10 mouse cellular contexts compared by ENCODE assay signal in the genomic region with DNA sequence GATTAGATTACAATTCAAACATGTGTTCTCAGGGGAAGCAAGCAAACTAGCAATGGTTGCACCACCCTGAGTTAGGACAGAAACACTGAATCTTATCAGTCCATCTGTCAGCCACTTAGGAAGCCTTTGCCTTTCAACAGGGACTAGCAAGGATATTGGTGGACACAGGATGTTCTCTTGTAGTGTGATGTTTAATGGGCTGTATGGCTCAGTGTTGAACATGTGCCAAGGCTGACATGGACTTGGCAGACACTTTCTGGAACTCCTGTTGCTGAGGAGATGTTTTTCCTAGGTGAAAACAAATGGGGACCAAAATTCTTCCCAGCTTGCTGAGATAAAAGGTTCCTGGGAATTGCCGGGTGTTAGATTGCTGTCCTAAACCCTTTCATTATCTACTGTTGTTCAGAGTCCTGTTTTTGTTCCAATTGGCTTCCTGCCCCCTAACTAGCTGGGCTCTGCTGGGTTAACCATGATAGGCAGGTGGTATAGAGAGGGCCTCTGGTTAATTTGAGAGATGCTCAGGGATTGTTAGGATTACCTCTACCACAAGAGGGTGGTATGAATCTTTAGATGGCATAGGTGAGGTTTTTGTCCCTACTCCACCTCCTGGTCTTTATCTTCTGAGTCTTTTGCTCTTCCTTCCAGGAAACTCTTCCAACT.
A peak's percentile ranks its signal among the peaks of the same experiment; 100 is the strongest.
DNase-seq lines count a peak whose midpoint lies in the region; ATAC-seq and TF ChIP-seq lines count a peak whose summit lies in the region.
"Had no signal": no experiment of that assay in that cellular context is flagged by ENCODE, and none has a peak within 500 bp of the region (broad histone marks: within the 10 kb centered on the region; RNA-seq: fewer than 3 reads in every experiment).

No protein-coding gene starts in this region.

- no peak for TF ChIP-seq POLR2A in embryonic fibroblast, embryonic 13.5 days (IDR thresholded peaks at IDR 0.05; ENCODE audit: low read depth, low read length)

- no peaks in the 10 kb centered on the region for H3K36me3 ChIP-seq in lung, postnatal 0 days (ENCODE audit: insufficient read depth, low read length)
- H3K36me3 ChIP-seq: stomach, embryonic 15.5 days had no signal

- 38% methylated on average over 1 of the region's 1 CpGs for WGBS in lung, postnatal 0 days

- H3K4me2 ChIP-seq in lung, postnatal 0 days (replicated peaks; ENCODE audit: low read depth, low read length): no peak overlapping the region
- H3K4me2 ChIP-seq: heart, embryonic 11.5 days; stomach, embryonic 15.5 days had no signal

- TF ChIP-seq EP300 in lung, postnatal 0 days (IDR thresholded peaks at IDR 0.05): no peak

- no peaks in the 10 kb centered on the region for H3K4me1 ChIP-seq in lung, postnatal 0 days (ENCODE audit: insufficient read depth, low read depth, low read length)
- peaks cover 7% of the 10 kb centered on the region for H3K4me1 ChIP-seq in embryonic fibroblast, embryonic 13.5 days (ENCODE audit: control insufficient read depth, insufficient read depth, low read length)
- H3K4me1 ChIP-seq: stomach, embryonic 15.5 days had no signal

- intact Hi-C loops in left cerebral cortex, postnatal 4 days (cut with DNase I): no loop called here
- intact Hi-C loops in heart, postnatal 10 days (cut with DNase I): no loop called here

- H3K9ac ChIP-seq in lung, postnatal 0 days (replicated peaks; ENCODE audit: low read depth): no peak overlapping the region
- H3K9ac ChIP-seq: stomach, embryonic 15.5 days had no signal

- no peak; the same call in 1 of the 2 replicates for ATAC-seq in lung, postnatal 0 days

- DNase-seq in cerebellum, adult 9-10 months: peak; percentile 0
- no peak for DNase-seq in cerebellum, adult 11-12 months
- DNase-seq in lung, postnatal 0 days (ENCODE audit: low spot score): peak; percentile 16
- DNase-seq in lung, postnatal 25 days (ENCODE audit: low spot score): no peak
- peak; percentile 67 for DNase-seq in left cerebral cortex, postnatal 4 days
- DNase-seq in thymus, postnatal 10 days (ENCODE audit: low spot score in 2 of 2): no peak
- no peak for DNase-seq in heart, postnatal 10 days

- no peaks in the 10 kb centered on the region for H3K9me3 ChIP-seq in lung, postnatal 0 days (ENCODE audit: low read length)
- H3K9me3 ChIP-seq: stomach, embryonic 15.5 days had no signal

- no peaks in the 10 kb centered on the region for H3K27me3 ChIP-seq in lung, postnatal 0 days (replicated peaks; ENCODE audit: insufficient read depth, low read length)
- H3K27me3 ChIP-seq: stomach, embryonic 15.5 days had no signal

- TF ChIP-seq CTCF in lung, postnatal 0 days (IDR thresholded peaks at IDR 0.05): no peak
- no peak for TF ChIP-seq CTCF in embryonic fibroblast, embryonic 13.5 days (IDR thresholded peaks at IDR 0.05; ENCODE audit: borderline replicate concordance, insufficient read depth, low read length)

- H3K27ac ChIP-seq in lung, postnatal 0 days (ENCODE audit: low read length): no peak overlapping the region
- peak overlapping the region; percentile 82 for H3K27ac ChIP-seq in embryonic fibroblast, embryonic 13.5 days (ENCODE audit: insufficient read depth, low read length)
- H3K27ac ChIP-seq: stomach, embryonic 15.5 days had no signal

- H3K4me3 ChIP-seq in lung, postnatal 0 days (ENCODE audit: low read depth, low read length): no peak overlapping the region
- no peak overlapping the region for H3K4me3 ChIP-seq in embryonic fibroblast, embryonic 13.5 days (ENCODE audit: insufficient read depth, low read length)
- H3K4me3 ChIP-seq: stomach, embryonic 15.5 days had no signal

Comparison
In these comparisons a context has a peak if more than half of its experiments do, and no peak if none do; other contexts are left out.
1. DNase-seq: peak in cerebellum, adult 9-10 months (single experiment), lung, postnatal 0 days (single experiment) and left cerebral cortex, postnatal 4 days (single experiment); none in cerebellum, adult 11-12 months (single experiment), lung, postnatal 25 days (single experiment), thymus, postnatal 10 days (0 of 2) and heart, postnatal 10 days (0 of 2).